Mouse (Mus musculus) forebrain, embryonic 11.5 days (tissue): ENCODE results near the gene Uvrag. TPM values are rescaled to one million over a fixed set of nuclear protein-coding genes. Genes with fewer than 3 reads are reported as not detected.
A peak's percentile ranks its signal among the peaks of the same experiment; 100 is the strongest.

Experiments used
- ATAC-seq: fragments of 200-750 bp; cut with Nextera tagmentation; replicated peaks from 2 replicates; pipeline ENCODE4 v1.8.0; 2017; ENCODE audit warnings: moderate TSS enrichment; ENCODE audit not compliant: low FRiP score
- DNase-seq: peaks from one replicate; pipeline ENCODE4 v3.0.0-alpha.2; 2017; ENCODE audit warnings: low spot score
- H3K27ac ChIP-seq: fragments of 300-500 bp; sonication (generic); 2 replicates; pipeline ENCODE4 v1.5.1; 2014; ENCODE audit warnings: low read depth, low read length
- H3K27me3 ChIP-seq: fragments of 300-500 bp; sonication (generic); 2 replicates; pipeline ENCODE4 v1.6.1; 2014; ENCODE audit warnings: mild to moderate bottlenecking, low read length, mixed read lengths; ENCODE audit not compliant: control insufficient read depth, insufficient read depth
- H3K36me3 ChIP-seq: fragments of 300-500 bp; sonication (generic); 2 replicates; pipeline ENCODE4 v1.6.1; 2014; ENCODE audit warnings: mild to moderate bottlenecking, low read length, moderate library complexity, mixed read lengths; ENCODE audit not compliant: control insufficient read depth, insufficient read depth
- H3K4me1 ChIP-seq: fragments of 300-500 bp; sonication (generic); replicated peaks from 2 replicates; pipeline ENCODE4 v1.6.1; 2014; ENCODE audit warnings: low read length, mixed read lengths; ENCODE audit not compliant: control insufficient read depth, insufficient read depth
- H3K4me2 ChIP-seq: fragments of 300-500 bp; sonication (generic); 2 replicates; pipeline ENCODE4 v1.6.1; 2014; ENCODE audit warnings: low read depth, mild to moderate bottlenecking, low read length, moderate library complexity, mixed read lengths; ENCODE audit not compliant: severe bottlenecking
- H3K4me3 ChIP-seq: fragments of 300-500 bp; sonication (generic); 2 replicates; pipeline ENCODE4 v1.5.1; 2014; ENCODE audit warnings: low read depth, low read length
- H3K9ac ChIP-seq: fragments of 300-500 bp; sonication (generic); 2 replicates; pipeline ENCODE4 v1.6.1; 2014; ENCODE audit warnings: low read length
- H3K9me3 ChIP-seq: fragments of 300-500 bp; sonication (generic); 2 replicates; pipeline ENCODE4 v1.6.1; 2016; ENCODE audit warnings: low read length, mixed read lengths; ENCODE audit not compliant: control insufficient read depth
- WGBS: fragments of 180-500 bp; shearing (Covaris S2); extraction: QIAGEN DNeasy Blood & Tissue Kit; methylation state at CpG from one replicate; pipeline ENCODE4 v1.1.7; 2014; 5-methylcytosine and 5-hydroxymethylcytosine counted together
- polyA plus RNA-seq: library from polyadenylated mRNA; unstranded; fragments of >200 nt; fragmentation: Nextera tagmentation; extraction: Ambion mirVana; gene quantifications from 2 replicates; pipeline ENCODE4 v1.2.1, GENCODE M21; 2014

The Uvrag gene
- polyA plus RNA-seq, 1 experiment from 2014 or later: 12.2 TPM

DNA sequence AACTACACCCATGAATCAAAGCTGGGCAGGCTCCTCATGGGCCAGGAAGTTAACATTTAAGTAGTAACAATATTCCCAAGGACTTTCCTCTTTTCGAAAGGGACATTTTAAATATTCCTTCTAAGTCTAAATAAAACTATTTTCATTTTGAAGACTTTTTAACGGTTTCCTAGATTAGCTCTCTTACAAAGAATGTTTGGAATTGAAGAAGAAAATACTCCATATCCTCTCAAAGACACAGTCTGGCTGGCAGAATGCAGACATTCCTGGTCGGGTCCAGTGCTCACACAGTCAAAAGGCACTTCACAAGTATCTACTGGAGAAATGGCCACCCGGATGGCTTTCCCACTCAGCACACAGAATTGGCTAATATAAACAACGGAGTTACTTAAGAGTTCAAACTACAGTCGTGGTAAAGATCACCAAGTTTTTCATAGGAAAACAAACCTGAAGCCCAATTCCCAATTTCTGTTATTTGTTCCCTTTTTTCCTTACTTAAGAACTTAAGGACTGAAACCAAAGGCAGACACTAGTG is 9.1 kb downstream of the Uvrag start:
- no peak for DNase-seq
- no peak overlapping the region for H3K9ac ChIP-seq
- H3K4me2 ChIP-seq: no peak overlapping the region
- no peaks in the 10 kb centered on the region for H3K4me1 ChIP-seq
- no peak overlapping the region for H3K4me3 ChIP-seq
- H3K36me3 ChIP-seq: no peaks in the 10 kb centered on the region
- no peak overlapping the region for H3K27ac ChIP-seq
- WGBS: 78% methylated on average over 6 of the region's 6 CpGs
- no peaks in the 10 kb centered on the region for H3K27me3 ChIP-seq
- no peak for ATAC-seq
- peaks cover 4% of the 10 kb centered on the region; the same call in 1 of the 2 replicates for H3K9me3 ChIP-seq

DNA sequence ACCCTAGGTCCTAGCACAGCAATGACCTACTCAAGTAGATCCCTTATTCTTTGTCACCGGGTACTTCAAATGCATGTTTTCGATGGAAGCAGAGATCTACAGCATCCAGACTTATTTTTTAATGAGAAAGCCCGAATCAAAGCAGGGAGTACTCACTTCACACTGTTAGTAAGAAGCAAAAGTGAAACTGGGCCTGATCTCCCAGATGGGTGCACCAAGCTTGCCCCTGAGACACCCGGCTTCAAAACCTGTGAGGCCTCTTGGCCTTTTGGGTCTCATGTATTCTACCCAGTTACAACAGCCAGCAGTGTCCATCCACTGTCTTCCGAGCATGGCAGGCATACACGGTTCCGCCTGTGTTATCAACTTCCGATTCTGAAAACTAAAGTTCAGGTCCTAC is 12.0 kb downstream of the Uvrag start:
- DNase-seq (no peak), ATAC-seq (no peak)
- Histone ChIP-seq H3K4me1 (no peaks in the 10 kb centered on the region), H3K9me3 (no peaks in the 10 kb centered on the region), H3K4me2 (no peak overlapping the region), H3K4me3 (no peak overlapping the region), H3K9ac (no peak overlapping the region), H3K27me3 (no peaks in the 10 kb centered on the region), H3K36me3 (no peaks in the 10 kb centered on the region; the same call in 1 of the 2 replicates), H3K27ac (no peak overlapping the region)
- WGBS: 95% methylated on average over 8 of the region's 8 CpGs

DNA sequence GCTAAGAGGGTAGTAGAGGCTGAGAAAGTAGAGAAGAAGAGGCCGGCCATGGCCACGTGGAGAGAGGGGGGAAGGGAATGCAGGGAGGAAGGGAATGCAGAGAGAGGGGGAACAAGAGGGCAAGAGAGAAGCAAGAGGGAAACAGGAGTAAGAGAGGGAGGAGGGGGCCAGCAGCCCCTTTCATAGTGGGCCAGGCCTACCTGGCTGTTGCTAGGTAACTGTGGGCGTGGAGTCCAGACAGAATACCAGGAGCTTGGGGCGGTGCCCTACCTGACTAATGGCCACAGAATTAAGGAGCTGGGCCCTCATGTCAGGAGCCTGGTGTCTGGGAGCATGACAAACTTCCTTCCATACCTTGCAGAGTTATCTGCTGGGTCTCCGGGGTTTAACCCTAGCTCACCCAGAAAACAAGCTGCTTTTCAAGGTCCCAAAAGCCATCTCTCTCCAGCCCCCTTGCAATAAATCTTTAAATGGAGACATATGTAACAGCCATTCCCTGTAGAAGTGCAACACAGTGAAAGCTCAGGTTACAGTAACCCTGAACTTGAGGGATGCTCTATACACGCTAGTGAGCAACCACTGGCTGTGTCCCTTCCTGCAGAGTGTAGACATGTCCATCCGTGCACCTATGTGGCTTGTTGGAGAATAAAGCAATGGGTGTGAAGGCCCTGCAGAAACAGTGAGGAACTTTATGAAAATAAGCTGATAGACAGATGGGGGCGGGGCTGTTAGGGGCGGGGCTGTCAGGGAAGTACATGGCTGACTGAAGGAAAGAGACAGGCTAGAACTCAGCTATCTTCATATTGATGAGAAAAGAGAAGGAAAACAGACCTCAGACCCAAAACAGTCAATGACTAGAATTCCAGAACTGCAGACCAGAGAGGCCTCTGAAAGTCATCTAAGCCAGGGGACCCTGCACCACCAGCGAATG is 12.7 kb downstream of the Uvrag start:
- no peak overlapping the region for H3K9ac ChIP-seq
- H3K4me1 ChIP-seq: no peaks in the 10 kb centered on the region
- H3K27me3 ChIP-seq: no peaks in the 10 kb centered on the region
- WGBS: 42% methylated on average over 10 of the region's 10 CpGs
- no peak overlapping the region for H3K4me2 ChIP-seq
- no peak for ATAC-seq
- no peak for DNase-seq
- H3K27ac ChIP-seq: no peak overlapping the region
- H3K36me3 ChIP-seq: no peaks in the 10 kb centered on the region; the same call in 1 of the 2 replicates
- H3K9me3 ChIP-seq: no peaks in the 10 kb centered on the region
- H3K4me3 ChIP-seq: no peak overlapping the region

DNA sequence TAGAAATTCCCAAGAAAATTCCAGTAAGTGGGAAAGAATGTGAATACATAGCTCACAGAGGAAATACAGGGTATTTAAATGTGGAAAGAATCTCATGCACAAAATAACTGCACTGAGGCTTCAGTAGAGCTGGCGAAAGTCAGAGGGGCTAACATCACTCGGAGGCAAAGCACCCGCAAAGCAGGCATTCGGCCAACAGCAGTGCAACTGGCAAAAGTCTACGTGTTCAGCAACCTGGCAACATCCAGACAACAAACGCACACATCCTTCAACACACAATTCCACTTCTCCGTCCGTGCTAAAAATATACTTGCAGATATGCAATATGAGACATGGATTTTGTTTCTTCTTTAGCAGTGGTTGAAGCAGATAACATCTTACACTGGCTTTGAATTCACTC is 14.9 kb downstream of the Uvrag start:
- H3K36me3 ChIP-seq: no peaks in the 10 kb centered on the region; the same call in 1 of the 2 replicates
- no peak overlapping the region for H3K4me3 ChIP-seq
- no peak overlapping the region; the same call in 1 of the 2 replicates for H3K9ac ChIP-seq
- no peaks in the 10 kb centered on the region for H3K27me3 ChIP-seq
- ATAC-seq: no peak
- H3K4me1 ChIP-seq: no peaks in the 10 kb centered on the region
- no peaks in the 10 kb centered on the region for H3K9me3 ChIP-seq
- DNase-seq: no peak
- 92% methylated on average over 8 of the region's 8 CpGs for WGBS
- H3K27ac ChIP-seq: 0 out of 2 replicates have a peak overlapping the region, but pooled peaks have one; percentile 18
- no peak overlapping the region for H3K4me2 ChIP-seq

DNA sequence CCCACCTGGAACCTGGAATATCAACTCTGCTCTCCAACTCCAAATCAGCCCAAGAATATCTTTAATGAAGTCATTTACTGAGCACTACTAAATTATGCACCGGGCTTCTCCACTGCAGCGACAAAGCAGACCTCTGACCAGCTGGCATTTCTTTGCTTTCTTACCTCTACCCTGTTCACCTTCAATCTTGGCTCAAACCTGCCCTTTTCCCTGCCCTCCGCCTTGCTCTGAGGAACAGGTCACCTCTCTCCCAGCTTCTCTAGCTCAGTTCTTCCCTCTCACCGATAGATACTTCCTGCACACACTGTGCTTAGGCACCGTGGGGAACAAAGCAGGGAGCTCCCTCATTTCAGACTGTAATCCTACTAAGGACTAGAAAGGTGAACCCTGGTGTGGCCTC is 18.3 kb downstream of the Uvrag start:
- no peak overlapping the region for H3K27ac ChIP-seq
- H3K27me3 ChIP-seq: no peaks in the 10 kb centered on the region
- H3K4me2 ChIP-seq: no peak overlapping the region
- DNase-seq: no peak
- no peaks in the 10 kb centered on the region; the same call in 1 of the 2 replicates for H3K36me3 ChIP-seq
- WGBS: 77% methylated on average over 5 of the region's 5 CpGs
- H3K4me3 ChIP-seq: no peak overlapping the region
- no peak for ATAC-seq
- no peak overlapping the region for H3K9ac ChIP-seq
- no peaks in the 10 kb centered on the region for H3K9me3 ChIP-seq
- H3K4me1 ChIP-seq: no peaks in the 10 kb centered on the region

DNA sequence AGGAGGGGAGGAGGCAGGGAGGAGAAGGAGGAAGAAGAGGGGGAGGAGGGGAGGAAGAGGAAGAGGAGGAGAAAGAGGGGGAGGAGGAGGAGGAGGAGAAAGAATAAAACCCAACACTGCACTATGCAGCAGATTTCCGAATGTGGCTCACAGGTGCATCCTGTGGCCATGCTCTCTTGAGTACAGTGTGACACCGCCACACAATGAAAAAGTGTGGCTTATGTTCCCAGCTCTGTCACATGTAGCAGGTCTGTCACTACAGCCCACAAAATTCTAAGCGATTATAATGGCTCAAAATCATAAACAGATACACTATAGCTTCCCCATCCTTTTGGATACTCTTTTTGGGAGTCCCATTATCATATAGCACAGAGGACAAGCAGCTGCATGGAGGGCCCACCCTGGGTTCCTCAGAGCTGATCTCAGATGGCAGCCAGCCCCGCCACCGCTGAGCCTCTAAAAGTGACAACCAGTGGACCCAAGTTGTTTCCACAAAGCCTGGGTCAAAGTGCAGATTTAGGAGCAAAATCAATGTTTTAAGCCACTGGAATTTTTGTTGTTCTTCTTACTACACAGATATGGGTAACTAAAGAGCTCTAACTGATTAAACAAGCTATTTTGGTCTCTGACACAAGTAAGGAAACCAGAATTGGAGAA is 19.9 kb downstream of the Uvrag start:
- no peaks in the 10 kb centered on the region for H3K9me3 ChIP-seq
- no peaks in the 10 kb centered on the region for H3K4me1 ChIP-seq
- H3K4me2 ChIP-seq: no peak overlapping the region
- ATAC-seq (no peak), DNase-seq (no peak)
- H3K27me3 ChIP-seq: no peaks in the 10 kb centered on the region
- H3K4me3 ChIP-seq: no peak overlapping the region
- no peak overlapping the region for H3K27ac ChIP-seq
- no peaks in the 10 kb centered on the region; the same call in 1 of the 2 replicates for H3K36me3 ChIP-seq
- H3K9ac ChIP-seq: no peak overlapping the region
- 89% methylated on average over 5 of the region's 5 CpGs for WGBS

DNA sequence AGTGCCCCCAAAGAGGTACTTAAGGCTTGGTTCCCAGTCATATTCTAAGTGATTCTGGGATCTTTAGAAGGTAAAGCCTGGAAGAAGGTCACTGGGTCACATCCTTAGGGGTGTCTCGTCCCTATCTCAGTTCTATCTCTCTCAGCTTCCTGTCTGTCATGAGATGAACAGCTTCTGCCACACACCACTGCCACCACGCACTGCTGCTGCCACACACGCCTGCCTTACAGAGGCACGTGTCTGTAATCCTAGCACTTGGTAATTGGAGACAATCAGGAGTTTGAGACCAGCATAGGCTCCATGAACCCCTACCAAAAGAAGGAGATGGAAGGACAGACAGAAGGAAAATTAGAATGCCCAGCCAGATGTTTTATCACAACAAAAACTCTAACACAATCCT is 20.9 kb downstream of the Uvrag start:
- H3K4me2 ChIP-seq: no peak overlapping the region
- no peaks in the 10 kb centered on the region for H3K4me1 ChIP-seq
- no peak overlapping the region for H3K4me3 ChIP-seq
- H3K27me3 ChIP-seq: no peaks in the 10 kb centered on the region
- no peaks in the 10 kb centered on the region for H3K9me3 ChIP-seq
- DNase-seq (no peak), ATAC-seq (no peak)
- H3K9ac ChIP-seq: no peak overlapping the region
- 84% methylated on average over 4 of the region's 4 CpGs for WGBS
- H3K36me3 ChIP-seq: no peaks in the 10 kb centered on the region; the same call in 1 of the 2 replicates
- no peak overlapping the region for H3K27ac ChIP-seq

DNA sequence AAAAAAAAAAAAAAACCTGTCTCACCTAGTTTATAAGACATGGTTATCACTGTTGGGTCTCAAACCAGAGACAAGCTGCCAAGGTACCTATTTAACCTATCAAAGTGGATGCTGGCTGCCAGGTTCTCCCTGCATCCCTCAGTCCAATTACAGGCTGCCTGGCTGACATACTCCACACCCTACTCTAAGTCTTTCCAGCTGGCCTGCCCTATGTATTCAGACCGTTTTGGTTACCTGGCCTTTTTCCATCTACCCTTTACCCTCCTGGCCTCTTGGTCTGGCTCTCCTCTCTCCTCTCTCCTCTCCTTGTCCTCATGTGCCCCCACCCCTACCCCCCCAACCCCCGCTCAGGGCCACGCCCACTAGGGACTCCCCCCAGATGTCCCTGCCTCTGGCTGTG is 24.2 kb downstream of the Uvrag start:
- Histone ChIP-seq H3K4me3 (no peak overlapping the region), H3K4me1 (no peaks in the 10 kb centered on the region), H3K4me2 (no peak overlapping the region), H3K9ac (no peak overlapping the region), H3K9me3 (no peaks in the 10 kb centered on the region), H3K36me3 (no peaks in the 10 kb centered on the region), H3K27me3 (no peaks in the 10 kb centered on the region), H3K27ac (no peak overlapping the region)
- no peak for ATAC-seq
- no peak for DNase-seq
- whole genome bisulfite sequencing: 79% methylated on average over 3 of the region's 3 CpGs
